Mouse (Mus musculus) testis, postnatal 14 days (tissue): ENCODE measurements at regions not wholly inside any gene's neighbourhood (a gene's known extent, or its start where the extent isn't known, plus 50 kb on each side); places are given as distances from the start of the nearest gene placed in this dataset.
A peak's percentile ranks its signal among the peaks of the same experiment; 100 is the strongest.

Source experiments
- DNase-seq: peaks from one replicate; pipeline ENCODE4 v3.0.0; 2021; ENCODE audit warnings: low spot score

DNA sequence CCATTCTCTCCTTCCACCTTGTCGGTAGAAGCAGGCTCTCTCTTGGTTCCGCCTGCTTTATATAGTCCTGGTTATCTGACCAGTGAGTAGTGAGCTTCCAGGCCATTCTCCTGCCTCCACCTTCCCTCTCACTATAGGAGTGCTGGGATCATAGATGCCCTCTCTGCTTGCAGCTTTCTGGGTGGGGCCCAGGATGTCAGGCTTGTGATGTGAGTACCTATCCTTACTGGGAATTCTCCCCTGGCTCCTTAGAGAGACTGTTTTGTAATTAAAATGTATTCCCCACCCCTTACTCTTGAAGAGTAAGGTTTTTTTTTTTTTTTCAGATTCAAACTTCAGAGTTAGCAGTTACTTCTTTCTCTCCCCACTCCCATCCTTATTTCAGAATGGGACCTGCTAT is 291.1 kb upstream of the Rtl1 start:
- no peak for DNase-seq

DNA sequence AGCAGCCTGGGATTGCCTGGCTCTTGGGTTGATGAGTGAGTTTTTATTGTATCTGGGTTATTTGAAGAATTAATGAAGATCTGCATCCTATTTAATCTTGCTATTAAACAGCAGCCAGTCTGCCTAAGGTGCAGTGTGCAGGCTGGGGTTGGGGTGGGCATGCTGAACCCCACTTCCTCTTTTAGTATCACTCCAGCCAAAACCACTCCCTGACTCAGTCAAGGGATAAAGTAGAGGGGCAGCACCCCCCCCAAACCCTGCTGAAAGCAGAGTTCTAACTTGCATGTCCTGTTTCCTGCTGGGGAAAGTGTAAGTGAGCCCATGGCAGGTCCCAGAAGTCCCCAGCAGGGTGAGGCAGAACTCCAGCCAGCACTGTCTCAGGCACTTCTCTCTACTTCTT is 292.7 kb upstream of the Rtl1 start:
- DNase-seq, result no peak

DNA sequence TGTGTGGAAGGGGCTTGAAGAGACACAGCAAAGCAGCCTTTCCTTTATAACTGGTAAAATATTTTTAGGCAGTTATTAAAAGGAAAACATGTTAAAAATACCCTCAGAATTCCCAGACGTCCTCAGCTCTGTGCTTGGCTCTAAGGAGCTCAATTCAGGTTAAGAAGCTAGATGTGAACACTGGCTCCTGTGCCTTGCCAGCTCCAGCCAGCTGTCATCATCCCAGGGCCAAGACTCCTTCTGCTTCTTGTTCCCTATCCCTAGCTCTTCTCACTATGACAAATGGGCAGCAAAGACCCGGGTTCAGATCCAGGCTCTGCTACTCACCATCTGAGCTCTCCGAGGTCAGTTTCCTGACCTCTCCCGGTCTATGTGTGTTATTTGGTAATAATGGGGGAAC is 293.5 kb upstream of the Rtl1 start:
- no peak for DNase-seq

- DNase-seq, result no peak
These were observed 295.3 kb upstream of the Rtl1 start for GRCm38 (mm10) chr12:109895389-109895788.

DNA sequence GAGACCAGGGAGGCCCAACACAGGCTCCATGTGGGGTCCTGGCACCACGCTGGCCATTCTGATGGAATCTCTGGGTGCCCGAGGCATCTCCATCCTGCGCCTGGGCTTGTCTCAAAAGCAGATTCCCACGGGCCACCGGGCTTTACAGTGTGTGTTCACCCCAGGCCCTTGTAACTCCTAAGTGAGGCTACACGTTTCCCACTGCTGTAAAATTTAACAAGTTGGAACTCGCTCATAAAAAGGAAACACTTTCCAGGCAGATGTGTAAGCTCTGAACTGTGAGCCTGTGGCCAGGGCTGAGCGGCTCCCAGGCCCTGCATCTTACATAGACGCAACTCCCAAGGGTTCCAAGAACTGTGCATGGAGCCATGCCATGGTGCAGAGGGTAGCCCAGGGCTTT is 296.3 kb upstream of the Rtl1 start:
- no peak for DNase-seq

DNA sequence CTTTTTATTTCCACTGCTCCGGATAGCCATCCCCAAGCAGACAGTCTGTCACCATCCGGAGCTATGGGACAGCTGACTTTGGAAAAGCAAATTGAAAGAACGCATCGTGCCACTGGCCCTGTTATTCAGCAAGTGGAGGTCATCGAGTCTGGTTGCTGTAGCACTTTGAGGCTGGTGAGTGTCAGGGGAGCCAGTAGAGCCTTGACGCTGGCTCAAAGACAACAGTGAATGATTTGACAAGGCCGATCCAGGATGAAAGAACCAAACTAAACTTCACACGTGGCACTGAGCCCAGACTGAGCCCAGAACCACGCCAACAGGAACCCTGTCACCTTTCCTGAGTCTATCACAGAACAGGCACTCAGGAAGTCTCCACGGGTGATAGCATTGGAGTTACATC is 296.8 kb upstream of the Rtl1 start:
- no peak for DNase-seq

GRCm38 (mm10) chr12:109897861-109898385 is 297.8 kb upstream of the Rtl1 start:
- no peak for DNase-seq

GRCm38 (mm10) chr12:109899420-109899819 is 299.3 kb upstream of the Rtl1 start:
- no peak for DNase-seq

DNA sequence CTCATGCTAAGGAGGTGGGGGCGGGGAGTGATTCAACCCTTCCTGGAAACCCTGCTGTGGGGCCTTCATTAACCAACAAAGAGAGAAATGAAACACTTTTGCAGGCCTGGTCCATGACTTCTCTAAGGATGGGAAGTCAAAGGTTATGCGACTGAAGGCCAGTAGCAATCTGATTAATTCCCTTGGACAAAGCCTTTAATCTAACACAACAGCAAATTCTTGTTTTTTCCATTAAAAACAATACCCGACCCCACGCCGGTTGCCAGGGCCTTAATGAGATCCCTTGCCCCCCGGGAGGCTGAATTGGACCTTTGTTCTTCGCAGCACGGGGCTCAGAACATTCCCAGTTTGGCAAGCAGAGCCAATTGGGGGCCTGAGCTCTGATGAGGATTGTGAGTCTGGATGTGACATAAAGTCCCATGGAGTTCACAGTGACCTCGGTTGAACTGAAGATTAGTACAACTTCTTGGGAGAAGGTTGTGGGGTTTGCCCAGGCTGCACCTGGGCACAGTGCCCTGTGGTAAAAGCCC is 310.9 kb upstream of the Rtl1 start:
- DNase-seq, result no peak

- peak; percentile 31 for DNase-seq
These were observed 311.4 kb upstream of the Rtl1 start for GRCm38 (mm10) chr12:109911506-109911905.

DNA sequence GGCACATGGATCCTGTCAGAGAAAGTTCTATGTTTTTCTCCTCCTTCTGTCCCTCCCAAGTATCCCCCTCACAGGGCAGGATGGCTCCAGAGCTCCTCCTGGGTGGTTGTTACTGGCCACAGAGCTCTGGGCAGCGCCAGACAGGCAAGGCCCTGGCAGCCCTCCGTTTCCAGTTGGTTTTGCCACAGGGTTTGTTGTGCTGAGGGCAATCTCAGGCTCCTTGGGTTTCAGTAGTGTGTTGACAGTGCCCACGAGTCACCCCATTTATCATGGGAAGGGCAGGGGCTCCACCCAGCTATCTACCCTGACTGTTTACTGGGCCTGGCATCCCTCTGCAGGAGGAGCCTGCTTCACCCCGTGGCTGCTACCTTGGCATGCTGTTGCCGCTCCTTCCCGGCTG is 317.6 kb upstream of the Rtl1 start:
- DNase-seq, result no peak

GRCm38 (mm10) chr12:109918901-109919300 is 318.8 kb upstream of the Rtl1 start:
- no peak for DNase-seq

- no peak for DNase-seq
These were observed 322.0 kb upstream of the Rtl1 start for GRCm38 (mm10) chr12:109922111-109922510.

- no peak for DNase-seq
These were observed 325.7 kb upstream of the Rtl1 start for GRCm38 (mm10) chr12:109925866-109926265.

- no peak for DNase-seq
These were observed 326.5 kb upstream of the Rtl1 start for GRCm38 (mm10) chr12:109926643-109927042.

DNA sequence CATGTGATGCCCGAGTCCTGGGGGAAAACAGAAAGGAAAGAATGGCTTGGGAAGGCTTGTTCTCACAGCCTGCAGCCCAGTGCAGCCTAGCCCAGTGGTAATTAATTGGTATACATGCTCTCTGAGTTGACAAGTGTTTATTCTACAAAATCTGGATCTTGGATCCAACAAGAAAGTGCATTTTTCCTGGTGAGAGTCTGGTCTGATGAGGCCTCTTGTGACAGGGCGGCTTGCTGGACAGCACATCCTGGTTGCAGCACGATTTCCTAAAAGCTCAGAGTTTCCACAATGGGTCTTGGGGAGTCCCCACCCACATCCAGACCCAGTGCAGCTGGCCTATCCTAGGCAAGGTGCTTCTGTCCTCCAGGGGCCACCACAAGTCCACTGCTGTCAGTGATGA is 332.7 kb upstream of the Dio3 start:
- DNase-seq, result no peak

GRCm38 (mm10) chr12:109946936-109947335 is 331.9 kb upstream of the Dio3 start:
- no peak for DNase-seq

DNA sequence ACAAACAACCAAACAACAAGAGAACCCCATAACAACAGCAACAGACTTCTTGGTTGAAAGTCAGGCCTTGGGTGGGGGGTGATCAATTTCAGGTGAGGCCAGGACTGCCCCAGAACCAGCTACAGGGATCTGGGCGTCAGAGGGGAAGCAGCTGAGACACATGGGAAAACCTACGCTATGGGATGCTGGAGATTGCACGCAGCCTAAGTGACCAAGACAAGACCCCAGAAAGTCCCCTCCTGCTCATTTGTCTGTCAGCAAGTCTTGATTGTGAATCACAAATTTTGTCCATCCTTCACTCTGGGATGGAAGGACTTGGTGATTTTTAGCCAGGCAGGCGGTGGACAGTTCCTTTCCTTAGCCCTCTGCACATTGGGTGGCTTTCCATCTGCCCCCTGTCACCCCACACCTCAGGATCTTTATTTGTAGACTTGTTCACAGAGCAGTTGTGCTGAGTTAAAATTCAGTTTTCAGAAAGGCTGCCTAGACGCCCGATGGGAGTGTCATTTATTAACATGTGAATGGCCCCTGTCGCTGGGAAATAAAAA is 330.9 kb upstream of the Dio3 start:
- DNase-seq, result no peak

GRCm38 (mm10) chr12:109948434-109948984 is 330.4 kb upstream of the Dio3 start:
- no peak for DNase-seq

DNA sequence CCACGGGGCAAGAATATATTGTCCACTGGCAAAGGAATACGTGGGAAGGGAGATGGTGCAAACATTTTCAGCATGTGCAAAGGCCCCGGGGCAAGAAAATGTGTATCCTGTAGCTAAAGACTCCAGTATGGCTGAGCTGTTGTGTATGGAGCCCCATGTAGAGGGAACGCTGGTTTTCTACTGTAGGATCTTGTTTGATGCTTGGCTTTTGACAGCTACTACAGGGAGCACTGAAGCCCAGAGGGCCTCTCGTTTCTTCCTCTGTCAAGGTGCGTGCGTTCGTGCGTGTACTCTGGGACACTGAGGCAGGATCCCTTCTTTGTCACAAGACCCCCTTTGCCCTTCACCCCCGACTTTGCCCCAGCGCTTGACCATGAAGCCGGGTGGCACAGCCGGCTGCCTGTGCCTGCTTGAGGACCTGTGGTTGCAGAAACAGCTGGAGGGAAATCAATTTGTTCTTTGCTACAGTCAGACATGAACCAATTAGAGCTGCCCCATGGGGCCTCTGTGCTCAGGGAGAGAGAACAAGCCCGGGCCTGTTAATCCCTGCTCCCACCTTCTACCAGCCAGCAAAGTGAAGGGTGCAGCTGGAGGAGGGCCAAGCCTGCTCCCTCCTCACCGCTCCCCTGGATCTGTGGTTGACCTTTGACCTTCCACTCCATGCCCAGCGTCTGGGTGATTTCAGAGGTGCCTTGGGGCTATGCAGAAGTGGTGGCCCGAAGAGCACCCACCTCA is 329.5 kb upstream of the Dio3 start:
- no peak for DNase-seq

DNA sequence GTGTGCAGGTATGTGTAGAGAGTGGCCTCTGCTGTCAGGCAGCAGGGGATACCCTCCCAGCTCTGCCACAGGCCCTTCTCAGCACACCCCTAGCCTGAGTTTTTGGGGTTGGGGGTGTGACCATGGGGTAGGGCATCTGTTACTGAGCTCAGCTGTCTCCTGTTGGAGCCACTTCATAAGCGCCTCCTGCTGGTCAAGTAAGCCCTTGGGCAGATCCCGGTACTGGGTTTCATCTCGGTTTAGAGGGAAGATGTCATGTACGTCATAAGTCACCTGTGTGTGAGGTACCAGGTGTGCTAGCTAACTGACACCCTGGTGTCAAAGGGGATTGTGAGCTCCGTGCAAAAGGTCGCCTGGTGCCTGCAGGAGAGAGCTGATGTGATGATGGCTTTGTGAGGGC is 328.2 kb upstream of the Dio3 start:
- no peak for DNase-seq

GRCm38 (mm10) chr12:109951473-109951872 is 327.4 kb upstream of the Dio3 start:
- no peak for DNase-seq

GRCm38 (mm10) chr12:109951884-109952456 is 326.9 kb upstream of the Dio3 start:
- no peak for DNase-seq
